Mouse (Mus musculus) forebrain, postnatal 0 days (tissue): ENCODE measurements around the gene Cabp2. TPM values are rescaled to one million over a fixed set of nuclear protein-coding genes. Genes with fewer than 3 reads are reported as not detected.
"Not testable (repeated sequence)": the region's sequence is repeated elsewhere in the genome, so short reads cannot be mapped to it uniquely, and the experiment has no call there.

Experiments
- ATAC-seq: fragments of 200-750 bp; cut with Nextera tagmentation; 2 replicates; pipeline ENCODE4 v1.8.0; 2017; ENCODE audit warnings: mild to moderate bottlenecking, moderate library complexity
- DNase-seq: peaks from one replicate; pipeline ENCODE4 v3.0.0-alpha.2; 2015
- H3K27ac ChIP-seq: fragments of 300-500 bp; sonication (generic); 2 replicates; pipeline ENCODE4 v1.5.1; 2014; ENCODE audit warnings: low read depth, mild to moderate bottlenecking, antibody characterized with exemption, low read length, moderate library complexity, mixed read lengths
- H3K27me3 ChIP-seq: fragments of 300-500 bp; sonication (generic); 2 replicates; pipeline ENCODE4 v1.6.1; 2014; ENCODE audit warnings: mild to moderate bottlenecking, low read length, mixed read lengths; ENCODE audit not compliant: insufficient read depth
- H3K36me3 ChIP-seq: fragments of 300-500 bp; sonication (generic); 2 replicates; pipeline ENCODE4 v1.6.1; 2014; ENCODE audit warnings: mild to moderate bottlenecking, moderate library complexity; ENCODE audit not compliant: insufficient read depth
- H3K4me1 ChIP-seq: fragments of 300-500 bp; sonication (generic); 2 replicates; pipeline ENCODE4 v1.6.1; 2014; ENCODE audit warnings: antibody characterized with exemption; ENCODE audit not compliant: insufficient read depth
- H3K4me2 ChIP-seq: fragments of 300-500 bp; sonication (generic); 2 replicates; pipeline ENCODE4 v1.6.1; 2014; ENCODE audit warnings: low read depth, mild to moderate bottlenecking, moderate library complexity
- H3K4me3 ChIP-seq: fragments of 300-500 bp; sonication (generic); 2 replicates; pipeline ENCODE4 v1.5.1; 2014; ENCODE audit warnings: low read depth, low read length, mixed read lengths
- H3K9ac ChIP-seq: fragments of 300-500 bp; sonication (generic); 2 replicates; pipeline ENCODE4 v1.6.1; 2014; ENCODE audit warnings: mild to moderate bottlenecking
- H3K9me3 ChIP-seq: fragments of 300-500 bp; sonication (generic); 2 replicates; pipeline ENCODE4 v1.6.1; 2016; ENCODE audit warnings: low read length
- CTCF ChIP-seq: sonication (generic); IDR thresholded peaks from 2 replicates; pipeline ENCODE4 v1.5.1; 2016; ENCODE audit warnings: antibody characterized with exemption, control low read depth, low read depth
- WGBS: fragments of 180-500 bp; shearing (Covaris S2); extraction: QIAGEN DNeasy Blood & Tissue Kit; methylation state at CpG from one replicate; pipeline ENCODE4 v1.1.7; 2014; 5-methylcytosine and 5-hydroxymethylcytosine counted together
- polyA plus RNA-seq: library from polyadenylated mRNA; unstranded; fragments of >200 nt; fragmentation: Nextera tagmentation; extraction: Ambion mirVana; gene quantifications from 2 replicates; pipeline ENCODE4 v1.2.1, GENCODE M21; 2015
- total RNA-seq: library from RNA; depleted of rRNA; stranded (reverse); fragments of >200 nt; gene quantifications from 2 replicates; pipeline ENCODE4 v1.2.3, GENCODE M21; 2014

The Cabp2 gene
- total and polyA plus RNA-seq, 2 experiments from 2014 or later = not detected

DNA sequence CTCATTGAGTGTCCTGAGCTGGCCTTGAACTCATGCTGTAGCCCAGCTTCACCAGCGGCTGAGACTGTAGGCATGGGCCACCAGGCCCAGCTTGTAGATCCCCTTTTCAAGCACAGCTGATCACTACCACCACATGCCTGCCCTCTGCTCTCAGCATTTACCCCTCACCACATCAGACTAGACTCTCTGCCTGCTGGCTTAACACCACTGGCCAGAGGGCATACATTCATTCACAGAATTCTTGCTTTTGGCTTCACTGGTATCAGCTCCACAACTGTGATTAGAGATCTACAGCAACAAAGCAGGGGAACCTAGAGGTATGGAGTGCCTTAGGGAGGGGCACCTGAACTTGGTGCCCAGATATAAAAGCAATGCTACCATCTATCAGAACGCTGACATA, 39.1 kb downstream of the Cabp2 start:
- Histone ChIP-seq H3K9me3 (no peaks in the 10 kb centered on the region), H3K4me3 (peak overlapping the region; percentile 44), H3K4me2 (peak overlapping the region; percentile 42), H3K4me1 (peaks cover 8% of the 10 kb centered on the region), H3K36me3 (peaks cover 24% of the 10 kb centered on the region), H3K27ac (peak overlapping the region; percentile 76; the same call in 1 of the 2 replicates), H3K27me3 (no peaks in the 10 kb centered on the region), H3K9ac (peak overlapping the region; percentile 66; the same call in 1 of the 2 replicates)
- DNase-seq = no peak
- ATAC-seq = no peak
- WGBS = 95% methylated on average over 2 of the region's 2 CpGs
- TF ChIP-seq CTCF = no peak

DNA sequence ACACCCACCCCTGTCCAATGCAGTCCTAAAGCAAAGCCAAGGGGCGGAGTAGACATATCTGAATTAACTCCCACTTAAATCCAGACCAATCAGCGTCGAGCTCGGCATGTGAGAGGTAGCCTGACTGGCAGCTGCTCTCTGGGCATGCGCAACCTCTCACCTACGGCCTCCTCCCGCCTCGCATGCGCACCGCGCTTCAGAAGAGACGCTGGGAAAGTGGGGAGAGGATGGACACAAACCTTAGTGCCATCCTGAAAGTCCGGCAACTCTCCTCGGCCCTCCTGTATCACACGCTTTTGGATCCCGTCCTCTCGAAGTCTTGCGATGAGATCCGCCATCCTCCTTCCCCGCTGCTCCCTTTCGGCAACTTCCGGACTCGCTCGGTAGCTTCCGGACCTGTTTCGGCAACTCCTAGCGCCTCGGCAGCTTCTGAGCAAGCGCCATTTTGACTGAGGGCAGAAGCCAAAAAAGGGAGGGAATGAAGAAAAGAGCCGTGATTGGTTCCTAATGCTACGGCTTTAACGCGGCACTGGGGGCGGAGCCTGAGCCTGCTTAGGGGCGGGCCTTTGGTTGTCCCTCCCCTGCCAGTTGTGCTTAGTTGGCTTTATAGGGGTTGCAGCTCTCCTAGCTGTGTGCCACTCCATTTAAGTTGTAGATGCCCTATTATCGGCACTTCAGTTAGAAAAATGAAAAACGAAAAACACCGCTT, 39.9 kb downstream of the Cabp2 start:
- H3K27ac ChIP-seq = peak overlapping the region; percentile 76
- DNase-seq (peak; percentile 99), ATAC-seq (peak; percentile 85)
- no peaks in the 10 kb centered on the region for H3K9me3 ChIP-seq
- WGBS = 2% methylated on average over 38 of the region's 38 CpGs
- no peaks in the 10 kb centered on the region for H3K27me3 ChIP-seq
- H3K36me3 ChIP-seq = peaks cover 19% of the 10 kb centered on the region
- peaks cover 8% of the 10 kb centered on the region for H3K4me1 ChIP-seq
- peak overlapping the region; percentile 44 for H3K4me3 ChIP-seq
- no peak for TF ChIP-seq CTCF
- H3K9ac ChIP-seq = peak overlapping the region; percentile 66
- H3K4me2 ChIP-seq = peak overlapping the region; percentile 42

DNA sequence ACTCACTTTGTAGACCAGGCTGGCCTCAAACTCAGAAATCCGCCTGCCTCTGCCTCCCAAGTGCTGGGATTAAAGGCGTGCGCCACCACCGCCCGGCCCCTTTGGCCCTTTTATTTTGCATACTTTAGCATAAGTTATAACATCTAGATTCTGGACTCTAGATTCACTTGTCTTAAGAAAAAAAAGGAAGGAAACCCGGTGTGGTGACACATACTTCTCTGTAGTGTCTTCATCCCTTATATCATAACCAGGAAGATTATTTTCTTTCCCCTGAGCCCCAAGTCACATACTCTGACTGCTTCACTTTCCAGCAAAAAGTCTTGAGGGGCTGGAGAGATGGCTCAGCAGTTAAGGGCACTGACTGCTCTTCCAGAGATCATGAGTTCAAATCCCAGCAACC, 40.5 kb downstream of the Cabp2 start:
- ATAC-seq = not testable (repeated sequence)

DNA sequence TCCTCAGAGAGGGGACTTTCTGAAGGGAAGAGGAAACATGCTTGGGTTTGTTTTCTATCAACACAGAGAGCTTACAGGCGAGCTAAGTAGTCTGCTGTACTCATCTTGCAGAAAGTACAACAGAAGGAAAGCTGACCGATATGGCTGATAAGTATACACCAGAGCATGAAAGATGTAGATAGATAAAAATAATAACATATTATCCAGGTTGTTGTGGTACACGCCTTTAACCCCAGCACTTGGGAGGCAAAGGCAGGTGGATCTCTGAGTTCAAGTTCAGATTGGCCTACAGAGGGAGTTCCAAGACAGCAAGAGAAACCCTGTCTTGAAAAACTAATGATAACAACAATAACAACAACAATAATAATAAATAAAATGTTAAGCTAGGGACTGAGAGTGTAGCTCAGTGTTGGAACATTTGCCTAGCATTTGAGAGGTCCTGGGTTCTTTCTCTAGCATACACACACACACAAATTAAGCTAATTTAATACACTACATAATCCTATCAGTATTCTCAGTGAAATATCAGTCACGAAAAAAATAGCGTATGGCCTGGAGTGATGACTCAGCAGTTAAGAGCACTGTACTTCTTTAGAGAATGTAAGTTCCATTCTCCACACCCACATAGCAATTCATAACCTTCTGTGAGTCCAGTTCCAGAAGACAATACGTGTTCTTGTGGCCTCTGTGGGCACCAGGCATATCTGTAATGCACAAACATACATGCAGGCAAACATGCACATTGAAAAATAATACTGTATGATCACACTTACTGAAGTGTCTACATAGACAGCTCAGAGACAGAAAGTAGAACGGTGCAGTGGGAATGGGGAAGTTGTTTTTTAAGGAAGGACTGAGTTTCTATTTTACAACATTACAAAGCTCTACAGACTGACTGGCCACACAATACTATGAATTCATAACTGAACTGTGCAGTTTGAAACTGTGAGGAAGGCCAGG, 41.3 kb downstream of the Cabp2 start:
- Histone ChIP-seq H3K9me3 (no peaks in the 10 kb centered on the region), H3K9ac (no peak overlapping the region), H3K4me2 (no peak overlapping the region), H3K27ac (no peak overlapping the region), H3K27me3 (no peaks in the 10 kb centered on the region), H3K36me3 (peaks cover 10% of the 10 kb centered on the region), H3K4me1 (peaks cover 17% of the 10 kb centered on the region), H3K4me3 (no peak overlapping the region)
- no peak for ATAC-seq
- WGBS = 82% methylated on average over 7 of the region's 7 CpGs
- no peak for TF ChIP-seq CTCF
- no peak for DNase-seq

More for the DNA sequence above, 40.5 kb downstream of the Cabp2 start:
- H3K36me3 ChIP-seq = peaks cover 14% of the 10 kb centered on the region
- WGBS = 63% methylated on average over 6 of the region's 6 CpGs
- DNase-seq, H3K27me3 ChIP-seq, H3K9me3 ChIP-seq, H3K4me3 ChIP-seq, H3K4me2 ChIP-seq, H3K9ac ChIP-seq, H3K27ac ChIP-seq: not testable (repeated sequence)
- H3K4me1 ChIP-seq = peaks cover 14% of the 10 kb centered on the region

DNA sequence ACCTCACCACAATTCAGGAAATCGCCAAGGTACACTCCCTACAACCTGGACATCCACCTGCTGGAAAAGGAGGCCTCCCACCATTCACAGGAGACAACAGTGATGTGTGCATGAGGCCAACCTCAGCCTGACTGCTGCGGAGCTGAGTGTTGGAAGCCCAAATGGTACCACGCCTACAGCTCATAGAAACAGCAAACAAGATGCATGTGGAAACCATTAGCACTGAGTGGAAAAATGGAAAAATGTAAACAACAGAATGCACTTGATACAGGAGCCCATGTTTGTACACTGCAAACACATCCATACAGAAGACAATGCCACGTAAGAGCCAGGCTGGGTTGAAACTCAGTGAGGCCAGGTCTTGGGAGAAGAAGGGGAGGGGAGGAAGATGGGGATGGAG, 43.1 kb downstream of the Cabp2 start:
- Histone ChIP-seq H3K36me3 (peaks cover 17% of the 10 kb centered on the region), H3K4me2 (no peak overlapping the region), H3K4me1 (peaks cover 17% of the 10 kb centered on the region), H3K9ac (no peak overlapping the region), H3K27ac (no peak overlapping the region), H3K27me3 (no peaks in the 10 kb centered on the region), H3K9me3 (no peaks in the 10 kb centered on the region), H3K4me3 (no peak overlapping the region)
- no peak for TF ChIP-seq CTCF
- DNase-seq = no peak
- ATAC-seq = no peak
- WGBS = 88% methylated on average over 4 of the region's 4 CpGs

DNA sequence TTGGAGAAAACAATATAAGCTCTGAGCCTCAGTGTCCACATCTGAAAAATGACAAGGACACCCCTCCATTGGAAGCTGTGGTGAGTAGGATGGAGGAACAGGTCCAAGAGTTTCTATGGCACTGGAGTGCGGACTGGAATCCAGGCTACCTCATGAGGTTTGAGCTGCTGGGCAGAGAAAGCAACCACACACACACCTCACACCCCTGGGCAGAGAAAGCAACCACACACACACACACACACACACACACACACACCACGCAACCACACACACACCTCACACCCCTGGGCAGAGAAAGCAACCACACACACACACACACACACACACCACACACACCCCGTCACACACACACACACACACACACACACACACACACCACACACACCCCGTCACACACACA, 43.9 kb downstream of the Cabp2 start:
- 8% methylated on average over 4 of the region's 4 CpGs for WGBS
- Histone ChIP-seq H3K27ac (peak overlapping the region; percentile 54; the same call in 1 of the 2 replicates), H3K4me3 (peak overlapping the region; percentile 81), H3K36me3 (peaks cover 21% of the 10 kb centered on the region), H3K4me1 (peaks cover 15% of the 10 kb centered on the region), H3K4me2 (peak overlapping the region; percentile 65), H3K9ac (peak overlapping the region; percentile 92; the same call in 1 of the 2 replicates)
- not testable (repeated sequence) for H3K9me3 ChIP-seq, H3K27me3 ChIP-seq
- peak; percentile 16 for ATAC-seq
- DNase-seq = peak; percentile 52
